Mouse (Mus musculus): ENCODE measurements around the gene Calm2. TPM values are rescaled to one million over a fixed set of nuclear protein-coding genes. Genes with fewer than 3 reads are reported as not detected.

Gene Calm2
- total and polyA plus RNA-seq, 3 experiments: 50.7 to 701 (median 314) TPM

DNA sequence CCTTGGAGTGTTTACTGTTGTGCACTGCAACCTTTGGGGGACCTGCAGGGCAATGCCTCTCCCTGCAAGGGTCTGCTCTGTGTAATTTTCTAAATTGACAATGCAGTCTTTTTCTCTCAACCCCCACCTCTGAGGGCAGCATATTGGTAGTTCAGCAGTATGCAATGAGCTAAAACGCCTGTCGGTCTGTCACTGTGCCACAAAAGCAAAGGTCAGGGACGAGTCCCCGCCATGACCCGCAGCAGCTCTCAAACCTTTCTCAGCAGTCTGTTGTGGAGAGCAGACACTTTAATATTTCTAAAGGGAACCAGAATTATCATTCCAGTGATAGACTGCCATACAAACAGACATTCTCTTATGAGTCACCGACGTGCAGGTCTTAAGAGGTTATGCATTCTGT, 11.2 kb upstream of the Calm2 start:
- H3K27me3 ChIP-seq (ENCODE audit: insufficient read depth, low read length): peaks cover 39% of the 10 kb centered on the region
- no peaks in the 10 kb centered on the region for H3K9me3 ChIP-seq (replicated peaks)
- ATAC-seq (ENCODE audit: extremely low read depth, insufficient number of reproducible peaks, low FRiP score, poor library complexity, severe bottlenecking) (no peak), DNase-seq (ENCODE audit: low spot score) (no peak)
- TF ChIP-seq CTCF (IDR thresholded peaks at IDR 0.05; ENCODE audit: low read depth, low read length): no peak
- no peak for TF ChIP-seq GATA1 (IDR thresholded peaks at IDR 0.05; ENCODE audit: borderline replicate concordance, low read length)
- TF ChIP-seq GATA2 (IDR thresholded peaks at IDR 0.05; ENCODE audit: borderline replicate concordance, low read depth, low read length): no peak
- TF ChIP-seq TAL1 (conservative IDR thresholded peaks at IDR 0.05; ENCODE audit: low read depth, low read length): no peak
- TF ChIP-seq POLR2AphosphoS5 (IDR thresholded peaks at IDR 0.05; ENCODE audit: insufficient replicate concordance, low read depth, low read length): no peak
- peaks cover 5% of the 10 kb centered on the region; the same call in 1 of the 2 replicates for H3K4me1 ChIP-seq (ENCODE audit: insufficient read depth, low read depth, low read length)
- no peak overlapping the region for H3K4me3 ChIP-seq (ENCODE audit: low read depth, low read length)
- no peaks in the 10 kb centered on the region for H3K36me3 ChIP-seq (replicated peaks)

GRCm38 (mm10) chr17:87454121-87454520, 7.4 kb upstream of the Calm2 start:
- Histone ChIP-seq H3K9me3 (replicated peaks) (peaks cover 3% of the 10 kb centered on the region; the same call in 1 of the 2 replicates), H3K36me3 (replicated peaks) (no peaks in the 10 kb centered on the region), H3K4me3 (ENCODE audit: low read depth, low read length) (no peak overlapping the region), H3K4me1 (ENCODE audit: insufficient read depth, low read depth, low read length) (peaks cover 17% of the 10 kb centered on the region), H3K27me3 (ENCODE audit: insufficient read depth, low read length) (peaks cover 18% of the 10 kb centered on the region)
- TF ChIP-seq GATA1 (IDR thresholded peaks at IDR 0.05; ENCODE audit: borderline replicate concordance, low read length) (no peak), CTCF (IDR thresholded peaks at IDR 0.05; ENCODE audit: low read depth, low read length) (no peak), GATA2 (IDR thresholded peaks at IDR 0.05; ENCODE audit: borderline replicate concordance, low read depth, low read length) (no peak), POLR2AphosphoS5 (IDR thresholded peaks at IDR 0.05; ENCODE audit: insufficient replicate concordance, low read depth, low read length) (no peak), TAL1 (conservative IDR thresholded peaks at IDR 0.05; ENCODE audit: low read depth, low read length) (no peak)
- no peak for DNase-seq (ENCODE audit: low spot score)
- no peak for ATAC-seq (ENCODE audit: extremely low read depth, insufficient number of reproducible peaks, low FRiP score, poor library complexity, severe bottlenecking)

GRCm38 (mm10) chr17:87453336-87453735, 6.6 kb upstream of the Calm2 start:
- Histone ChIP-seq H3K4me3 (ENCODE audit: low read depth, low read length) (no peak overlapping the region), H3K27me3 (ENCODE audit: insufficient read depth, low read length) (peaks cover 13% of the 10 kb centered on the region), H3K9me3 (replicated peaks) (peaks cover 3% of the 10 kb centered on the region; the same call in 1 of the 2 replicates), H3K36me3 (replicated peaks) (no peaks in the 10 kb centered on the region), H3K4me1 (ENCODE audit: insufficient read depth, low read depth, low read length) (peaks cover 23% of the 10 kb centered on the region)
- ATAC-seq (ENCODE audit: extremely low read depth, insufficient number of reproducible peaks, low FRiP score, poor library complexity, severe bottlenecking) (no peak), DNase-seq (ENCODE audit: low spot score) (no peak)
- TF ChIP-seq GATA1 (IDR thresholded peaks at IDR 0.05; ENCODE audit: borderline replicate concordance, low read length): no peak
- TF ChIP-seq CTCF (IDR thresholded peaks at IDR 0.05; ENCODE audit: low read depth, low read length): no peak
- no peak for TF ChIP-seq POLR2AphosphoS5 (IDR thresholded peaks at IDR 0.05; ENCODE audit: insufficient replicate concordance, low read depth, low read length)
- TF ChIP-seq TAL1 (conservative IDR thresholded peaks at IDR 0.05; ENCODE audit: low read depth, low read length): no peak
- no peak for TF ChIP-seq GATA2 (IDR thresholded peaks at IDR 0.05; ENCODE audit: borderline replicate concordance, low read depth, low read length)

- ATAC-seq (ENCODE audit: extremely low read depth, insufficient number of reproducible peaks, low FRiP score, poor library complexity, severe bottlenecking): no peak
- TF ChIP-seq TAL1 (conservative IDR thresholded peaks at IDR 0.05; ENCODE audit: low read depth, low read length) (no peak), CTCF (IDR thresholded peaks at IDR 0.05; ENCODE audit: low read depth, low read length) (no peak), GATA1 (IDR thresholded peaks at IDR 0.05; ENCODE audit: borderline replicate concordance, low read length) (no peak), GATA2 (IDR thresholded peaks at IDR 0.05; ENCODE audit: borderline replicate concordance, low read depth, low read length) (no peak), POLR2AphosphoS5 (IDR thresholded peaks at IDR 0.05; ENCODE audit: insufficient replicate concordance, low read depth, low read length) (no peak)
- DNase-seq (ENCODE audit: low spot score): no peak
- H3K36me3 ChIP-seq (replicated peaks): peaks cover 7% of the 10 kb centered on the region
- no peak overlapping the region for H3K4me3 ChIP-seq (ENCODE audit: low read depth, low read length)
- H3K4me1 ChIP-seq (ENCODE audit: insufficient read depth, low read depth, low read length): peaks cover 42% of the 10 kb centered on the region
- no peaks in the 10 kb centered on the region for H3K27me3 ChIP-seq (ENCODE audit: insufficient read depth, low read length)
- peaks cover 3% of the 10 kb centered on the region; the same call in 1 of the 2 replicates for H3K9me3 ChIP-seq (replicated peaks)
These were observed 2.1 kb upstream of the Calm2 start for GRCm38 (mm10) chr17:87448881-87449280.

DNA sequence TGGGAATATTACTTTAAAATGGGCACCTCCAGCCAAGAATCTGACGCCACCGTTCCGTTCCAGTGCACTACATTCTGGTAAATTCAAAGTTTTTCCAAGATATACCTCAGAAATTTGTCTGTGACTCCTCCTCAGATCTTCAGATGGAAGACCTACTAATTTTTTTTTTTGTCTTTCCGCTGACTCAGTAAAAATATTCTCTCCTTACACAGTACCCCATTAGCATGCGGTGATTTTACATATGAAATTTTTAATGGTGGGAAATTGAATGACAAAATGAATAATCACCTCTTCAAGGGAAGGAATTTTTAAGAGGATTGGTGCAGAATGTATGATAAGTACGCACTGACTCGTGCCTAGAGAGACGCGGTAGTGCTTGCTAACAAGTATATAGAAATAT, 1.6 kb upstream of the Calm2 start:
- Histone ChIP-seq H3K9me3 (replicated peaks) (peaks cover 3% of the 10 kb centered on the region; the same call in 1 of the 2 replicates), H3K4me3 (ENCODE audit: low read depth, low read length) (no peak overlapping the region), H3K4me1 (ENCODE audit: insufficient read depth, low read depth, low read length) (peaks cover 48% of the 10 kb centered on the region), H3K36me3 (replicated peaks) (peaks cover 9% of the 10 kb centered on the region), H3K27me3 (ENCODE audit: insufficient read depth, low read length) (no peaks in the 10 kb centered on the region)
- ATAC-seq (ENCODE audit: extremely low read depth, insufficient number of reproducible peaks, low FRiP score, poor library complexity, severe bottlenecking) (no peak), DNase-seq (ENCODE audit: low spot score) (no peak)
- no peak for TF ChIP-seq CTCF (IDR thresholded peaks at IDR 0.05; ENCODE audit: low read depth, low read length)
- no peak for TF ChIP-seq POLR2AphosphoS5 (IDR thresholded peaks at IDR 0.05; ENCODE audit: insufficient replicate concordance, low read depth, low read length)
- no peak for TF ChIP-seq GATA1 (IDR thresholded peaks at IDR 0.05; ENCODE audit: borderline replicate concordance, low read length)

- TF ChIP-seq GATA1 (IDR thresholded peaks at IDR 0.05; ENCODE audit: borderline replicate concordance, low read length): no peak
- TF ChIP-seq CTCF (IDR thresholded peaks at IDR 0.05; ENCODE audit: low read depth, low read length): no peak
- TF ChIP-seq GATA2 (IDR thresholded peaks at IDR 0.05; ENCODE audit: borderline replicate concordance, low read depth, low read length): no peak
- TF ChIP-seq POLR2AphosphoS5 (IDR thresholded peaks at IDR 0.05; ENCODE audit: insufficient replicate concordance, low read depth, low read length): no peak
- no peak for TF ChIP-seq TAL1 (conservative IDR thresholded peaks at IDR 0.05; ENCODE audit: low read depth, low read length)
- no peaks in the 10 kb centered on the region for H3K27me3 ChIP-seq (ENCODE audit: insufficient read depth, low read length)
- peaks cover 15% of the 10 kb centered on the region for H3K36me3 ChIP-seq (replicated peaks)
- ATAC-seq (ENCODE audit: extremely low read depth, insufficient number of reproducible peaks, low FRiP score, poor library complexity, severe bottlenecking) (no peak), DNase-seq (ENCODE audit: low spot score) (no peak)
- peaks cover 3% of the 10 kb centered on the region; the same call in 1 of the 2 replicates for H3K9me3 ChIP-seq (replicated peaks)
- H3K4me3 ChIP-seq (ENCODE audit: low read depth, low read length): peak overlapping the region; percentile 84
- H3K4me1 ChIP-seq (ENCODE audit: insufficient read depth, low read depth, low read length): peaks cover 51% of the 10 kb centered on the region
These were observed 971 bp upstream of the Calm2 start for GRCm38 (mm10) chr17:87447612-87448200.
